Mouse (Mus musculus) testis, adult 2 months (tissue): ENCODE measurements around the gene Map1lc3a.

Experiments
- CTCF ChIP-seq: fragments of 200-500 bp; IDR thresholded peaks from 2 replicates; pipeline ENCODE4 v1.5.1; 2012; ENCODE audit warnings: low read depth, mild to moderate bottlenecking, inconsistent platforms, low read length, moderate library complexity; ENCODE audit not compliant: control insufficient read depth, insufficient read depth, insufficient replicate concordance
- POLR2A ChIP-seq: fragments of 200-500 bp; IDR thresholded peaks from 2 replicates; pipeline ENCODE4 v1.6.1; 2012; ENCODE audit warnings: low read depth, mild to moderate bottlenecking, inconsistent platforms, low read length, moderate library complexity; ENCODE audit not compliant: control insufficient read depth

DNA sequence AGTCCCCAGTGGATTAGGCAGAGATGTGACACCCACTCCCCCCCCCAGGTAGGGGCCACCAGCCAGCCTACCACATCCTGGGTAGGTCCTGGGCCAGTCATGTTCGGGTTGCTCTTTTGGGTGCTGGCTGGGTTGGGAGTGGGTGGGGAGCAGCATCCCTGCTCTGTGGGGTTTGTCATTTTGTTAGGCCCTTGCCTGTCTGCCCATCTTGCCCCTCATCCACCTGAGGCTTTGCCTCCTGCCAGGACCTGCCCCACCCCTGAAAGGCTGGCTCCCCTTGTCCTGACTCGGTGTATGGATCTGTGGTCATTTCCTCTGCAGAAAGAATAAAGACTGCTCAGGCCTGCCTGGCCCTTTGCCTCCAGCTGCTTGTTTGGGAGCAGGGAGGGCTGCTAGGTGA lies 1.6 kb downstream of the Map1lc3a start:
- TF ChIP-seq CTCF, result no peak
- TF ChIP-seq POLR2A, result no peak
